Mouse (Mus musculus) c-Kit-positive CD71-positive TER-119-positive erythroid progenitor cells, embryonic 14.5 days (primary cell): ENCODE results near the gene Prcd.
"Not testable (repeated sequence)": the region's sequence is repeated elsewhere in the genome, so short reads cannot be mapped to it uniquely, and the experiment has no call there.

ENCODE experiments used
- DNase-seq: peaks from one replicate; pipeline ENCODE4 v3.0.0-alpha.2; 2013; ENCODE audit warnings: low spot score

The Prcd gene

GRCm38 (mm10) chr11:116669787-116670365 is 16.5 kb downstream of the Prcd start:
- no peak for DNase-seq

GRCm38 (mm10) chr11:116670386-116670785 is 17.1 kb downstream of the Prcd start:
- DNase-seq: no peak

- DNase-seq: peak; percentile 99
These were observed 17.9 kb downstream of the Prcd start for GRCm38 (mm10) chr11:116671112-116671844.

GRCm38 (mm10) chr11:116671845-116672434 is 18.6 kb downstream of the Prcd start:
- peak; percentile 25 for DNase-seq

GRCm38 (mm10) chr11:116672595-116672994 is 19.3 kb downstream of the Prcd start:
- peak; percentile 44 for DNase-seq

GRCm38 (mm10) chr11:116673410-116673809 is 20.1 kb downstream of the Prcd start:
- no peak for DNase-seq

- DNase-seq: no peak
These were observed 21.5 kb downstream of the Prcd start for GRCm38 (mm10) chr11:116674616-116675379.

- DNase-seq: not testable (repeated sequence)
These were observed 22.1 kb downstream of the Prcd start for GRCm38 (mm10) chr11:116675429-116675828.

GRCm38 (mm10) chr11:116676175-116676976 is 23.0 kb downstream of the Prcd start:
- DNase-seq: no peak

GRCm38 (mm10) chr11:116677711-116678441 is 24.5 kb downstream of the Prcd start:
- DNase-seq: no peak

GRCm38 (mm10) chr11:116679148-116679547 is 25.8 kb downstream of the Prcd start:
- DNase-seq: no peak

GRCm38 (mm10) chr11:116680321-116681091 is 27.2 kb downstream of the Prcd start:
- DNase-seq: no peak

- no peak for DNase-seq
These were observed 27.8 kb downstream of the Prcd start for GRCm38 (mm10) chr11:116681147-116681546.

- no peak for DNase-seq
These were observed 29.3 kb downstream of the Prcd start for GRCm38 (mm10) chr11:116682501-116683144.

GRCm38 (mm10) chr11:116683777-116684176 is 30.4 kb downstream of the Prcd start:
- DNase-seq: no peak

GRCm38 (mm10) chr11:116685729-116686128 is 32.4 kb downstream of the Prcd start:
- DNase-seq: no peak

GRCm38 (mm10) chr11:116687897-116688296 is 34.6 kb downstream of the Prcd start:
- no peak for DNase-seq

GRCm38 (mm10) chr11:116689622-116690021 is 36.3 kb downstream of the Prcd start:
- DNase-seq: no peak

- DNase-seq: no peak
These were observed 37.6 kb downstream of the Prcd start for GRCm38 (mm10) chr11:116690701-116691575.
